Mouse (Mus musculus): ENCODE measurements around the gene Ssxb9. TPM values are rescaled to one million over a fixed set of nuclear protein-coding genes. Genes with fewer than 3 reads are reported as not detected.
"Not testable (repeated sequence)": the region's sequence is repeated elsewhere in the genome, so short reads cannot be mapped to it uniquely, and the experiment has no call there.

Ssxb9 gene
- polyA plus RNA-seq (2012): not detected in 2 replicates

GRCm38 (mm10) chrX:8366678-8367077, at the start of gene Ssxb9:
Ssxb9 (plus strand) TSS chrX:8366978.
- not testable (repeated sequence) for TF ChIP-seq GATA1 (IDR thresholded peaks at IDR 0.05; ENCODE audit: low read length)

DNA sequence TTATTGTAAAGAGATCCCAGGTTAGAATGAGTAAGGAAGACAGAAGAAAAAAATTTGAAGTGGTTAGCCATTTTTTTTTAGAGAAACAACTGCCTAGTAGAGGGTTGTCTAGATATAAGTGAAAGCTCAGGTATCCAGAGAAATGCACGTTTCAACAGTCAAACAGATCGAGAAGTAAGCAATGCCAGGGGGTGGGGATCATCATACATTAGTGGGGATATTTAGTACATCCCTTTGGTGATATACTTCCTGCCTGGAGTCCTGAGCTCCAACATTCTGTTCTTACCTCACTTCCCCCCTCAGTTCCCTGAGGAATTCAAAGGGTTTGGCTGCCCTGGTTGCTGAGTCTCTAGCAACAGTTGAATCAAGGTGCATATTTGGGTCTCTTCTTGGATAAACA, 39.7 kb upstream of the Ssxb9 start, which contains the start of gene Ssxb10:
TSS of gene Ssxb10 (plus strand) at position 301 of the 400 bp plus-strand sequence.
- TF ChIP-seq GATA1 (IDR thresholded peaks at IDR 0.05; ENCODE audit: low read length): no peak

GRCm38 (mm10) chrX:8413005-8413404, 46.2 kb downstream of the Ssxb9 start, which contains the start of gene Ssxb1:
Ssxb1 (plus strand) TSS chrX:8413305.
- TF ChIP-seq GATA1 (IDR thresholded peaks at IDR 0.05; ENCODE audit: low read length): not testable (repeated sequence)

Other genes starting within 250 kb of the Ssxb9 start
- gene Wdr13, start 234.1 kb upstream of the Ssxb9 start, polyA plus RNA-seq (2012): 39.6 and 40.4 TPM in 2 replicates
- gene Rbm3, start 221.1 kb upstream of the Ssxb9 start, polyA plus RNA-seq (2012): 55.5 and 225 TPM in 2 replicates
- 4.8 and 6.5 TPM in 2 replicates for gene Tbc1d25, start 190.8 kb upstream of the Ssxb9 start, polyA plus RNA-seq (2012)
- gene Ebp, start 173.5 kb upstream of the Ssxb9 start, polyA plus RNA-seq (2012): 2.6 and 3.6 TPM in 2 replicates
- 5.0 TPM in 2 replicates for gene Porcn, start 160.5 kb upstream of the Ssxb9 start, polyA plus RNA-seq (2012)
- 17.1 and 19.7 TPM in 2 replicates for gene Ftsj1, start 114.6 kb upstream of the Ssxb9 start, polyA plus RNA-seq (2012)
- 0.45 and 6.2 TPM in 2 replicates for gene Slc38a5, start 95.8 kb upstream of the Ssxb9 start, polyA plus RNA-seq (2012)
- not detected in 2 replicates for gene Ssxb10, start 39.6 kb upstream of the Ssxb9 start, polyA plus RNA-seq (2012)
- not detected in 2 replicates for gene Ssxb1, start 46.3 kb downstream of the Ssxb9 start, polyA plus RNA-seq (2012)
- gene Ssxb2, start 94.7 kb downstream of the Ssxb9 start, polyA plus RNA-seq (2012): not detected in 2 replicates
- gene Gm14459, start 158.0 kb downstream of the Ssxb9 start, polyA plus RNA-seq (2012): not detected in 2 replicates
- gene Ssxb6, start 181.3 kb downstream of the Ssxb9 start, polyA plus RNA-seq (2012): not detected in 2 replicates
- not detected in 2 replicates for gene Ssxb3, start 224.8 kb downstream of the Ssxb9 start, polyA plus RNA-seq (2012)